Mouse (Mus musculus) cerebellum, postnatal 4 days (tissue): ENCODE measurements around the gene Zfp472.
A peak's percentile ranks its signal among the peaks of the same experiment; 100 is the strongest.

Experiments used
- DNase-seq, 2 experiments: peaks; one replicate each; pipeline ENCODE4 v3.0.0; 2022; ENCODE audit warnings: low spot score in 2 of 2, mixed read lengths in 1 of 2

The Zfp472 gene

GRCm38 (mm10) chr17:32998492-32998891 lies 32.9 kb downstream of the Zfp472 start:
- no peak for DNase-seq

GRCm38 (mm10) chr17:33008337-33008736 lies 42.7 kb downstream of the Zfp472 start:
- no peak for DNase-seq

- peak; percentile 15 to 55 for DNase-seq
Measured at GRCm38 (mm10) chr17:33020434-33020833, 54.8 kb downstream of the Zfp472 start.
